Mouse (Mus musculus) liver, embryonic 14.5 days (tissue): ENCODE measurements around the gene Fam8a1. TPM values are rescaled to one million over a fixed set of nuclear protein-coding genes. Genes with fewer than 3 reads are reported as not detected.

Experiments used
- ATAC-seq: fragments of 200-750 bp; cut with Nextera tagmentation; 2 replicates; pipeline ENCODE4 v1.8.0; 2017; ENCODE audit warnings: moderate number of reproducible peaks, mild to moderate bottlenecking, moderate library complexity; ENCODE audit not compliant: insufficient read depth
- DNase-seq, 3 experiments: peaks; one replicate each; pipeline ENCODE4 v3.0.0-alpha.2; 2012 to 2013; ENCODE audit warnings: low read depth in 3 of 3, low spot score in 3 of 3
- H3K27ac ChIP-seq: fragments of 300-500 bp; sonication (generic); 2 replicates; pipeline ENCODE4 v1.5.1; 2014; ENCODE audit warnings: moderate library complexity, mild to moderate bottlenecking, control low read depth, inconsistent platforms
- H3K27me3 ChIP-seq: fragments of 300-500 bp; sonication (generic); 2 replicates; pipeline ENCODE4 v1.6.1; 2014; ENCODE audit warnings: mild to moderate bottlenecking, low read length, moderate library complexity; ENCODE audit not compliant: control insufficient read depth, insufficient read depth
- H3K36me3 ChIP-seq: fragments of 300-500 bp; sonication (generic); replicated peaks from 2 replicates; pipeline ENCODE4 v1.6.1; 2014; ENCODE audit warnings: low read depth; ENCODE audit not compliant: control insufficient read depth, insufficient read depth
- H3K4me1 ChIP-seq, 2 experiments: fragments of 200-500 bp in 1 of 2; fragments of 300-500 bp in 1 of 2; sonication (generic) in 1 of 2; replicated peaks; 2 replicates each; pipeline ENCODE4 v1.6.1; 2012 to 2014; ENCODE audit warnings: antibody characterized with exemption in 1 of 2, inconsistent platforms in 1 of 2, low read length in 1 of 2; ENCODE audit not compliant: control insufficient read depth in 2 of 2, insufficient read depth in 2 of 2
- H3K4me2 ChIP-seq: fragments of 300-500 bp; sonication (generic); 2 replicates; pipeline ENCODE4 v1.6.1; 2014; ENCODE audit warnings: low read depth, mild to moderate bottlenecking, control low read depth, moderate library complexity
- H3K4me3 ChIP-seq, 2 experiments: fragments of 200-500 bp in 1 of 2; fragments of 300-500 bp in 1 of 2; sonication (generic) in 1 of 2; 2 replicates each; pipeline ENCODE4 v1.5.1; 2012 to 2014; ENCODE audit warnings: low read depth in 2 of 2, low read length in 2 of 2, mild to moderate bottlenecking in 2 of 2, control low read depth in 1 of 2, inconsistent platforms in 1 of 2, moderate library complexity in 1 of 2; ENCODE audit not compliant: insufficient read depth in 1 of 2
- H3K9ac ChIP-seq: fragments of 300-500 bp; sonication (generic); replicated peaks from 2 replicates; pipeline ENCODE4 v1.6.1; 2014; ENCODE audit warnings: mild to moderate bottlenecking, control low read depth, moderate library complexity
- H3K9me3 ChIP-seq: fragments of 300-500 bp; sonication (generic); 2 replicates; pipeline ENCODE4 v1.6.1; 2016; ENCODE audit warnings: low read length, mixed read lengths; ENCODE audit not compliant: control insufficient read depth
- CTCF ChIP-seq: IDR thresholded peaks from 2 replicates; pipeline ENCODE4 v1.5.1; 2016; ENCODE audit warnings: antibody characterized with exemption, low read depth, control low read depth
- EP300 ChIP-seq: IDR thresholded peaks from 2 replicates; pipeline ENCODE4 v1.6.1; 2016; ENCODE audit warnings: antibody characterized with exemption, low read depth
- WGBS: fragments of 180-500 bp; shearing (Covaris S2); extraction: QIAGEN DNeasy Blood & Tissue Kit; methylation state at CpG from one replicate; pipeline ENCODE4 v1.1.7; 2014; ENCODE audit not compliant: insufficient replicate concordance; 5-methylcytosine and 5-hydroxymethylcytosine counted together
- polyA plus RNA-seq, 2 experiments: library from polyadenylated mRNA; depleted of rRNA in 1 of 2; stranded (reverse) in 1 of 2; unstranded in 1 of 2; fragments of >200 nt; fragmentation: Nextera tagmentation in 1 of 2; extraction: Ambion mirVana in 1 of 2; gene quantifications; 2 replicates each; pipeline versions ENCODE4 v1.2.1 to v1.2.3; 2012 to 2014

The Fam8a1 gene
- polyA plus RNA-seq, 2 experiments, result 2.6 to 7.7 TPM

GRCm38 (mm10) chr13:46701486-46701885 lies 32.2 kb downstream of the Fam8a1 start:
- no peak overlapping the region for H3K9ac ChIP-seq
- no peak overlapping the region for H3K27ac ChIP-seq
- ATAC-seq (no peak), DNase-seq (no peak)
- no peak overlapping the region for H3K4me2 ChIP-seq
- no peaks in the 10 kb centered on the region for H3K4me1 ChIP-seq
- TF ChIP-seq CTCF (no peak), EP300 (no peak)
- no peak overlapping the region for H3K4me3 ChIP-seq
- H3K9me3 ChIP-seq, result no peaks in the 10 kb centered on the region
- H3K36me3 ChIP-seq, result peaks cover 42% of the 10 kb centered on the region
- WGBS, result 77% methylated on average over 2 of the region's 2 CpGs
- no peaks in the 10 kb centered on the region for H3K27me3 ChIP-seq

- Histone ChIP-seq H3K9me3 (no peaks in the 10 kb centered on the region), H3K27me3 (no peaks in the 10 kb centered on the region), H3K36me3 (peaks cover 37% of the 10 kb centered on the region), H3K4me1 (no peaks in the 10 kb centered on the region), H3K4me3 (no peak overlapping the region), H3K4me2 (no peak overlapping the region), H3K9ac (no peak overlapping the region), H3K27ac (no peak overlapping the region)
- WGBS, result 80% methylated on average over 5 of the region's 5 CpGs
- no peak for ATAC-seq
- TF ChIP-seq CTCF (peak; percentile 51; the same call in 1 of the 2 replicates), EP300 (no peak)
- DNase-seq, result no peak
These were observed 33.8 kb downstream of the Fam8a1 start for GRCm38 (mm10) chr13:46703138-46703537.

GRCm38 (mm10) chr13:46713486-46713885 lies 44.2 kb downstream of the Fam8a1 start:
- WGBS, result 92% methylated on average over 5 of the region's 5 CpGs
- H3K27ac ChIP-seq, result no peak overlapping the region
- DNase-seq (no peak), ATAC-seq (no peak)
- H3K36me3 ChIP-seq, result peaks cover 61% of the 10 kb centered on the region
- H3K4me1 ChIP-seq, result peaks cover 2 to 10% of the 10 kb centered on the region in 2 experiments
- H3K4me2 ChIP-seq, result no peak overlapping the region
- no peaks in the 10 kb centered on the region for H3K9me3 ChIP-seq
- no peak for TF ChIP-seq EP300
- TF ChIP-seq CTCF, result no peak
- no peak overlapping the region for H3K4me3 ChIP-seq
- H3K27me3 ChIP-seq, result no peaks in the 10 kb centered on the region
- H3K9ac ChIP-seq, result no peak overlapping the region

- no peak for DNase-seq
- TF ChIP-seq EP300 (no peak), CTCF (no peak)
- H3K4me2 ChIP-seq, result no peak overlapping the region; the same call in 1 of the 2 replicates
- H3K27me3 ChIP-seq, result no peaks in the 10 kb centered on the region
- H3K27ac ChIP-seq, result peak overlapping the region; percentile 6
- no peaks in the 10 kb centered on the region for H3K9me3 ChIP-seq
- H3K36me3 ChIP-seq, result peaks cover 47% of the 10 kb centered on the region
- peak; percentile 65 for ATAC-seq
- WGBS, result 41% methylated on average over 3 of the region's 3 CpGs
- no peak overlapping the region for H3K9ac ChIP-seq
- H3K4me3 ChIP-seq, result peak overlapping the region in 1 of 2 experiments; percentile 23; a peak in 1 of 4 replicates
- peaks cover 10 to 15% of the 10 kb centered on the region in 2 experiments for H3K4me1 ChIP-seq
These were observed 46.8 kb downstream of the Fam8a1 start for GRCm38 (mm10) chr13:46715976-46716639.

GRCm38 (mm10) chr13:46718893-46719400 lies 49.6 kb downstream of the Fam8a1 start:
- ATAC-seq, result no peak
- Histone ChIP-seq H3K4me2 (no peak overlapping the region), H3K9ac (no peak overlapping the region), H3K4me1 (peaks cover 21% of the 10 kb centered on the region in 2 experiments), H3K36me3 (peaks cover 23% of the 10 kb centered on the region), H3K9me3 (no peaks in the 10 kb centered on the region), H3K4me3 (no peak overlapping the region), H3K27me3 (no peaks in the 10 kb centered on the region), H3K27ac (no peak overlapping the region)
- no peak for DNase-seq
- WGBS, result 42% methylated on average over 5 of the region's 5 CpGs
- TF ChIP-seq CTCF, result no peak
- no peak for TF ChIP-seq EP300
